Mouse (Mus musculus) midbrain, embryonic 12.5 days (tissue): ENCODE data around the gene Pole2. TPM values are rescaled to one million over a fixed set of nuclear protein-coding genes. Genes with fewer than 3 reads are reported as not detected.
"Not testable (repeated sequence)": the region's sequence is repeated elsewhere in the genome, so short reads cannot be mapped to it uniquely, and the experiment has no call there.

Source experiments
- ATAC-seq: fragments of 200-750 bp; cut with Nextera tagmentation; 2 replicates; pipeline ENCODE4 v1.8.0; 2017; ENCODE audit warnings: low read depth, moderate TSS enrichment, moderate library complexity; ENCODE audit not compliant: low FRiP score
- H3K27ac ChIP-seq: fragments of 300-500 bp; sonication (generic); replicated peaks from 2 replicates; pipeline ENCODE4 v1.5.1; 2016; ENCODE audit warnings: mild to moderate bottlenecking
- H3K27me3 ChIP-seq: fragments of 300-500 bp; sonication (generic); 2 replicates; pipeline ENCODE4 v1.6.1; 2016; ENCODE audit warnings: mild to moderate bottlenecking
- H3K36me3 ChIP-seq: fragments of 300-500 bp; sonication (generic); 2 replicates; pipeline ENCODE4 v1.6.1; 2016
- H3K4me1 ChIP-seq: fragments of 300-500 bp; sonication (generic); 2 replicates; pipeline ENCODE4 v1.6.1; 2016
- H3K4me2 ChIP-seq: fragments of 300-500 bp; sonication (generic); replicated peaks from 2 replicates; pipeline ENCODE4 v1.6.1; 2016; ENCODE audit warnings: mild to moderate bottlenecking, moderate library complexity
- H3K4me3 ChIP-seq: fragments of 300-500 bp; sonication (generic); 2 replicates; pipeline ENCODE4 v1.5.1; 2016; ENCODE audit warnings: mild to moderate bottlenecking
- H3K9ac ChIP-seq: fragments of 300-500 bp; sonication (generic); replicated peaks from 2 replicates; pipeline ENCODE4 v1.6.1; 2016; ENCODE audit warnings: mild to moderate bottlenecking, moderate library complexity
- H3K9me3 ChIP-seq: fragments of 300-500 bp; sonication (generic); 2 replicates; pipeline ENCODE4 v1.6.1; 2016; ENCODE audit warnings: mild to moderate bottlenecking
- WGBS: fragments of 180-500 bp; shearing (Covaris S2); methylation state at CpG from one replicate; pipeline ENCODE4 v1.1.7; 2016; 5-methylcytosine and 5-hydroxymethylcytosine counted together
- polyA plus RNA-seq: library from polyadenylated mRNA; unstranded; fragments of >200 nt; fragmentation: Nextera tagmentation; extraction: Ambion mirVana; gene quantifications from 2 replicates; pipeline ENCODE4 v1.2.1, GENCODE M21; 2016

The Pole2 gene
- polyA plus RNA-seq, 1 experiment from 2014 or later = 19.7 TPM

DNA sequence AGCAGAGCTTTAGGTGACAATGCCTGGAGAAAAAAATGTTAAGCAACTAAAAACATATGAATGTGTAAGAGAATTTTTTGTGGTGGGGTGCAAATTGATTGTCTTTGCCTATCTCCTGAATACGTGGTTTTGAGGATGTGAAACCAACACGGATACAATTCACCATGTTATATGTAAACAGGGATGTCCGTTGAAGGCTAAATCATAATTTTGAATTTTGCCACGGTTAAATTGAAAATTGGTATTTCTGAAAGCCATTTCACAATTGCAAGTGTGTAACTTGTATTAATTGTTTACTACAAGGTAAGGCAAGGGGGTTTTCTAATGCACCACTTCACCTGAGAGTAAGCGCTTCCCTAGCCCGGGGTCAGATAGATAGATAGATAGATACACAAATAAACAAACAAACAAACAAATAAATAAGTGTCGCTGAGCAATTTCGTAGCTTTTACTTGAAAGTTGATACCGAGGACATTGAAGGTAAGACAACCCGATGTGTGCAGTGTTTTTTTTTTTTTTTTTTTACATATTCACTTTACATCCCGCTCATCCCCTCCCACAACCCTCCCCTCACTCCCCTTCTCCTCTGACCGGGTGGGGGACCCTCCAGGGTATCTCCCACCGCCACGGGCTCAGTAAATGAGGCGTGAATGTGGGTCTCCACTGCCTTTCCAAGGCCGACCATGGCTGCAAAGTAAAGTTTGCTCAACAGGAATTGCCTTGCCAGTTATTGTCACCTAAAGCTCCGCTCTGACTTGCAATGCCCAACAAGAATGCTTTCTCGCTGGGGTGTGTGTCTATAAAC lies 60.1 kb downstream of the Pole2 start:
- Histone ChIP-seq H3K4me3 (peak overlapping the region; percentile 63), H3K4me2 (peak overlapping the region; percentile 94), H3K9me3 (no peaks in the 10 kb centered on the region), H3K4me1 (peaks cover 18% of the 10 kb centered on the region), H3K9ac (peak overlapping the region; percentile 69), H3K27ac (peak overlapping the region; percentile 39), H3K27me3 (no peaks in the 10 kb centered on the region), H3K36me3 (0 out of 2 replicates have a peak, but pooled peaks cover 5% of the 10 kb centered on the region)
- 10% methylated on average over 18 of the region's 18 CpGs for WGBS
- peak; percentile 70 for ATAC-seq

DNA sequence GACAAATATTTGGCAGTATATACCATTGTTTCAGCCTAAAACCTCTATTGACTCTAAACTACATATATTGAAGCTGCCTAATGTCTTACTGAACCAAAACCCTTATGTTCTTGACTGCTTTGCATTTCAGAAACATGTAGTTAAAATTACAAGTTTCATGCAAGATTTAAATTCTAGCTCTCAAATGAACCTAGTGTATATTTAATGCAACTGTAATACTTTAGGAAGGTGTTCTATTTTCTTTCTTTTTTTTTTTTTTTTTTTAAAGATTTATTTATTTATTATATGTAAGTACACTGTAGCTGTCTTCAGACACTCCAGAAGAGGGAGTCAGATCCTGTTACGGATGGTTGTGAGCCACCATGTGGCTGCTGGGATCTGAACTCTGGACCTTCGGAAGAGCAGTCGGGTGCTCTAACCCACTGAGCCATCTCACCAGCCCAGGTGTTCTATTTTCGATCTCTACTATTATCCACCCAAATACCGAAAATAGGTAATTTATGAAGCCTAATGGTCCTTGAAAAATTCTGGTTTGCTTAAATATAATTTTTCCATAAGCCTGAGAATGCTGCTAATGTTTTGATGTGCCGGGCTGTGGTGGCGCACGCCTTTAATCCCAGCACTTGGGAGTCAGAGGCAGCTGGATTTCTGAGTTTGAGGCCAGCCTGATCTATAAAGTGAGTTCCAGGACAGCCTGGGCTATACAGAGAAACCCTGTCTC lies 61.0 kb downstream of the Pole2 start:
- H3K27me3 ChIP-seq, H3K9ac ChIP-seq, H3K4me3 ChIP-seq, H3K9me3 ChIP-seq, ATAC-seq, H3K27ac ChIP-seq, H3K36me3 ChIP-seq, H3K4me2 ChIP-seq: not testable (repeated sequence)
- WGBS = 66% methylated on average over 8 of the region's 8 CpGs
- H3K4me1 ChIP-seq = peaks cover 18% of the 10 kb centered on the region

DNA sequence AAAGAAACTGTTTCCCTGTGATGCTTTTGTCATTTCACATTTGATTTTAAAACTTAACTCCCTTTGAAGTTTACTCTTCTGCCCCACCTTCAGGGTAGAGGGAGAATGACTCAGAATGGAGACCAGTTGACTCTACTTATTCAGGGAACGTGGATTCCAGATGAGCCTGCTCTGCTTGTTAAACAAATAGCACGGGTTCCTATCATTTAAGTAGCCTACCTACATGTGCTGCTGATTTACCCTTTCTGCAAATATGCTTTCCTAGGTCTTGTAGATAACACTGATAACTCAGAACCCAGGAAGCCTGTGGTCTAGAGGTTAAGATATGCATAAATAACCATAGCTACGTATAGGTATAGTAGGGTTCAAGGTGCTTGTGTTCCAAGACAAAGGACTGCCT lies 63.1 kb downstream of the Pole2 start:
- H3K9me3 ChIP-seq = no peaks in the 10 kb centered on the region
- 58% methylated on average over 3 of the region's 3 CpGs for WGBS
- no peak overlapping the region for H3K9ac ChIP-seq

DNA sequence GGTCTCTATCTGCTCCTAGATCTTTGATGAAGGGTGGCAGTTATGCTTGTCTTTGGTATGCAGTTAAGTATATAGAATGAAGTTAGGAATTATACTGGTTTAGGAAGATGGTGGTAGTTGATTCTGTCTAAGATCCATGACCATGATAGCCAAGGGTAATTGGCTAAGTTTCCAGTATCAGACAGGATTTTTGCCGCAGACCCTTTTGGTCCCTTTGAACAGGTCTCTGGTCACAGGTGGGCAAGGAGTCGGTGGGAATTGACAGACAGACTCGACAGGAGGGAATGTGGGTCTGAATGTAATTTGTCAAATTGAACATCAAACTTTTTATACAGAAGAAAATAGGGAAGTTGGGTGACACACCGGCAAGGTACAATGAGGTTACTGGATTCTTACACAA lies 64.4 kb downstream of the Pole2 start:
- H3K36me3 ChIP-seq, ATAC-seq, H3K9me3 ChIP-seq, H3K4me3 ChIP-seq, H3K27ac ChIP-seq, H3K27me3 ChIP-seq, H3K9ac ChIP-seq, H3K4me1 ChIP-seq, H3K4me2 ChIP-seq: not testable (repeated sequence)
- 88% methylated on average over 4 of the region's 4 CpGs for WGBS

More for the DNA sequence above, 63.1 kb downstream of the Pole2 start:
- no peak overlapping the region for H3K27ac ChIP-seq
- no peak for ATAC-seq
- peaks cover 14% of the 10 kb centered on the region for H3K4me1 ChIP-seq
- H3K27me3 ChIP-seq = no peaks in the 10 kb centered on the region
- H3K4me3 ChIP-seq = no peak overlapping the region
- no peak overlapping the region for H3K4me2 ChIP-seq
- H3K36me3 ChIP-seq = no peaks in the 10 kb centered on the region

DNA sequence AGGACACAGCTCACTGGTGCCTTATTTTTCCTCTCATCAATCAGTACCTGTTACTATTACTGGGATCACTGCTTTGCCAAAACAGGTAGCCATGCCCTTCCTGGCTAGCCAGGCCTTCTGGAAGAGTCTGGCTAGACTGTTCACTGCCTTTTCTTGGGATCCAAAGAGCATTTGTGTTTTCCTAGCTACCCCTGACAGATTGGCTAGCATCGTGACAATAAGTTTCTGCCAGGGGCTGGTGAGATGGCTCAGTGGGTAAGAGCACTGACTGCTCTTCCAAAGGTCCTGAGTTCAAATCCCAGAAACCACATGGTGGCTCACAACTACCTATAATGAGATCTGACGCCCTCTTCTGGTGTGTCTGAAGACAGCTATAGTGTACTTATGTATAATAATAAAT lies 67.3 kb downstream of the Pole2 start:
- not testable (repeated sequence) for H3K9me3 ChIP-seq, H3K4me2 ChIP-seq, H3K27ac ChIP-seq, H3K4me3 ChIP-seq, ATAC-seq, H3K4me1 ChIP-seq, H3K27me3 ChIP-seq, H3K9ac ChIP-seq
- 84% methylated on average over 2 of the region's 2 CpGs for WGBS
- peaks cover 20% of the 10 kb centered on the region for H3K36me3 ChIP-seq

DNA sequence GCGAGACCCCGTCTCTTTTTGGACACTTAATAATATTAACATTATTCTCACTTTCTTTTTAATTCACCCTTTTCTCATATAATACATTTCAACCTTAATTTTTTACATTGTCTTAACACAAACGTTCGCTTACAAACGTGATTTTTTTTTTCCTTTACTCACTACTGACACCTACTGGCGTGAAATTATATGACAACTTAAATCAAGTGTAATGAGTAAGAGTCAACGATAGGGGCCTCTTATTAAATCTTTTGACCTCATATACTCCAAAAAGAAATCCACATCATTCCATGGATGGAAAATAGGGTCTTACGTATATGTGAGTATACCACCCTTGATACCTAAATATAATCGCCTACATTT lies 68.4 kb downstream of the Pole2 start:
- H3K27ac ChIP-seq = no peak overlapping the region
- no peaks in the 10 kb centered on the region for H3K27me3 ChIP-seq
- 0 out of 2 replicates have a peak overlapping the region, but pooled peaks have one; percentile 3 for H3K4me3 ChIP-seq
- WGBS = 6% methylated on average over 9 of the region's 9 CpGs
- H3K4me2 ChIP-seq = 0 out of 2 replicates have a peak overlapping the region, but pooled peaks have one; percentile 9
- no peak for ATAC-seq
- H3K4me1 ChIP-seq = peaks cover 8% of the 10 kb centered on the region
- no peaks in the 10 kb centered on the region for H3K9me3 ChIP-seq
- no peak overlapping the region for H3K9ac ChIP-seq
- peaks cover 21% of the 10 kb centered on the region for H3K36me3 ChIP-seq

DNA sequence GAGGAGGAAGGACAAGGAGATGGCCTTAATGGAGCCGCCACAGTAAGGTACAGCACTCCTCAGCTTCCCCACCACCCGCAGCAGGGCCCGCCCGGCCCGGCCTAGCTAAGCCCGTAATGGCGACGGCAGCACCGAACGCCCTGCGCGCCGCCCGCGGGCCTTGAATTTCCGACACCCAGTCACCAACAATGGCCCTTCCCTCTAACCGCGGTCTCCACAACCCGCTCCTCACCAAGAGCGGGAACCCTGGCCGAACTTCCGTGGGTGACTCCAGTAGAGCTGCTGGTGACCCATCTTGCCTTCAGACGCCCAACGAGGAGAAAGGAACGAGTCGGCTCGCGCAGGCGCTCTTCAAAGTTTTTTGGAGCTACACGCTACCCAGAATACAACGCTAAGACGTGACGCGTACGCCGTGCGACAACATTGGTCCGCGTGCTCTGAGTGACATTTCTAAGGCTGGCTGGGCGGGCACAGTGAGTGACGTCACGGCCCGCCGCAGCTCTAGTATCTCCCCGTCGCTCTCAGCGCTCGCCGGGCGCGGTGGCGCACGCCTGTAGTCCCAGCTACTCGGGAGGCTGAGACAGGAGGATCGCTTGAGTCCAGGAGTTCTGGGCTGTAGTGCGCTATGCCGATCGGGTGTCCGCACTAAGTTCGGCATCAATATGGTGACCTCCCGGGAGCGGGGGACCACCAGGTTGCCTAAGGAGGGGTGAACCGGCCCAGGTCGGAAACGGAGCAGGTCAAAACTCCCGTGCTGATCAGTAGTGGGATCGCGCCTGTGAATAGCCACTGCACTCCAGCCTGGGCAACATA lies 69.0 kb downstream of the Pole2 start, which contains the start of gene Rps29:
Gene Rps29, minus strand, starts transcription at position 422 of the 813 bp plus-strand sequence.
- not testable (repeated sequence) for H3K9me3 ChIP-seq, H3K4me1 ChIP-seq, H3K27me3 ChIP-seq
- 0% methylated on average over 57 of the region's 68 CpGs for WGBS
- H3K4me3 ChIP-seq = peak within 1 kb of the TSS; percentile 79
- peak within 1 kb of the TSS; percentile 95 for H3K27ac ChIP-seq
- peak within 1 kb of the TSS; percentile 88 for H3K9ac ChIP-seq
- H3K36me3 ChIP-seq = peaks cover 21% of the 10 kb centered on the region
- H3K4me2 ChIP-seq = peak within 1 kb of the TSS; percentile 72
- ATAC-seq = peak; percentile 99

DNA sequence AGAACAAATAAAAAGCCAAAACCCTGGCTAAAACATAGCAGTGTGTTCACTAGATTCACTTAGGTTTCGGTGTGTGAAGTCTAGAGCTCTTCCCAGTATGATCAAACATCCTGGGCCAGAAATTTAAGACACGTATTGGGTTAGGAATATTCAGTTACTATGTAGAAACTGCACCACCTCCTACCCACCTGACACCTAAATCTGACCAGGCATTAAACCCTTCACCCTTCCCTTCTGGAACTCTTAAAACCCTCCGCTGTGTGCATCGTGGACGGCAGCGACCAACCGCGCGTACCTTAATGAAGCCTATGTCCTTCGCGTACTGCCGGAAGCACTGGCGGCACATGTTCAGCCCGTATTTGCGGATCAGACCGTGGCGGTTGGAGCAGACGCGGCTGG lies 69.6 kb downstream of the Pole2 start:
- peaks cover 21% of the 10 kb centered on the region for H3K36me3 ChIP-seq
- H3K4me2 ChIP-seq = peak overlapping the region; percentile 72
- H3K4me1 ChIP-seq = peaks cover 8% of the 10 kb centered on the region
- peak overlapping the region; percentile 79 for H3K4me3 ChIP-seq
- no peaks in the 10 kb centered on the region for H3K27me3 ChIP-seq
- no peaks in the 10 kb centered on the region for H3K9me3 ChIP-seq
- peak overlapping the region; percentile 88 for H3K9ac ChIP-seq
- ATAC-seq = no peak
- 1% methylated on average over 19 of the region's 19 CpGs for WGBS
- H3K27ac ChIP-seq = peak overlapping the region; percentile 95

DNA sequence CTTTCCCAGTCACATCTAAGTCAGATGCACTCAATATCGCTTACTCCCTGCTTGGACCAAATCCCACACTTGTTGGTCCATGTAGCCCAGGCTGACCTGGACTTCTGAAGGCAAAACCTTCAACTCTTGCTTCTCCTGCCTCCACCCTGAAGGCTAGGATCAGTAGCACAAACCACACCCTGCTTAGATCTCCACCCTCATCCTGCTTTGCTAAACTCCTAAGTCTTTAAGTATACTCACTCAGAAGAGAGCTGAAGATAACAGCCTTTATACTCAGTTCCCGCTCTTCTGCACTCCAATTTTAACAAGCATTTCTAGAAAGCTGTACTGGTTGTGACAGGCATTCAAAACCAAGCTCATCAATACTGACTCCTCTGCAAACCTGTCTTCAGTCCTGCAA lies 70.9 kb downstream of the Pole2 start:
- H3K27me3 ChIP-seq = no peaks in the 10 kb centered on the region
- H3K9ac ChIP-seq = no peak overlapping the region
- H3K36me3 ChIP-seq = peaks cover 21% of the 10 kb centered on the region
- H3K4me1 ChIP-seq = peaks cover 8% of the 10 kb centered on the region
- 93% methylated on average over 2 of the region's 2 CpGs for WGBS
- no peak for ATAC-seq
- no peak overlapping the region for H3K27ac ChIP-seq
- no peak overlapping the region for H3K4me2 ChIP-seq
- H3K9me3 ChIP-seq = no peaks in the 10 kb centered on the region
- no peak overlapping the region for H3K4me3 ChIP-seq

DNA sequence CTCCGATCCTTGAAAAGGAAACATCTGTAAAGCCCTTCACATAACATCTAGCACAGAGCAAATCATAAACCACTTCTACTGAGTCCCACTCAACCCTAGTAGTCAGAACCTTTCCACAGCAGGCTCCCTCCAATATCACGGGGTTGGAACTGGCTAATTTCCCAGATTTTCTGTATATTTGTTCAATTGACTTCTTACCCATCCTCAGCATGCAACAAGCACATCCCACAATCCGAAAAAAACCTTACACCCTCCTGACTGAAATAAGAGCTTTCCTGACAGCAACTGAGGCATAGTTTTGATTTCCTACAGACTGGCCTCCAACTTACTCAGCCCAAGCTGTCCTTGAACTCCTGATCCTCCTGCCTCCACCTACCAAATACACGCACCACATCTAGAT lies 71.6 kb downstream of the Pole2 start:
- no peak overlapping the region for H3K9ac ChIP-seq
- no peaks in the 10 kb centered on the region for H3K27me3 ChIP-seq
- H3K27ac ChIP-seq = no peak overlapping the region
- no peak overlapping the region for H3K4me3 ChIP-seq
- no peaks in the 10 kb centered on the region for H3K9me3 ChIP-seq
- H3K4me2 ChIP-seq = no peak overlapping the region
- peaks cover 8% of the 10 kb centered on the region for H3K4me1 ChIP-seq
- H3K36me3 ChIP-seq = peaks cover 21% of the 10 kb centered on the region
- no peak for ATAC-seq
- whole genome bisulfite sequencing = 84% methylated on average over 4 of the region's 4 CpGs

DNA sequence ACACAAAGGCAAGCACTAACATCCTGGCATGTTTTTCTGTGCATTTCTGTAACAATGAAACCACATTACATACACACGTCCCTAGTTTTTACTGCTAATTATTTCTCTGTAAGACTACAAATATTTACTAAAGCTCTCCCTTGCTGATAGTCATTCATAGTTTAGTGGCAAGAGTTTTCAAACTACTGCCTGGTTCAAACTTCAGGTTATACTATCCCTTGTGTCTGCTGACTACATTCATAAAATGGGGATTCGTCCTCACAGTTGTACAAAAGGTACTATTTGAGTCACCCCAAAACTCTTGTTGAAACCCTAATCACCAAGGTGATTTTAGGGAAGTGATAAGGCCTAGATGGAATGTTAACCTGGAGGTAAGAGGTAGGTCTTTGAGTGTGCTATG lies 72.1 kb downstream of the Pole2 start:
- H3K27ac ChIP-seq = no peak overlapping the region
- WGBS = 90% methylated on average over 2 of the region's 2 CpGs

More for the DNA sequence above, 72.1 kb downstream of the Pole2 start:
- H3K4me1 ChIP-seq = peaks cover 8% of the 10 kb centered on the region
- H3K4me3 ChIP-seq = no peak overlapping the region
- no peak overlapping the region for H3K9ac ChIP-seq
- peaks cover 21% of the 10 kb centered on the region for H3K36me3 ChIP-seq
- H3K9me3 ChIP-seq = no peaks in the 10 kb centered on the region
- ATAC-seq = no peak
- no peak overlapping the region for H3K4me2 ChIP-seq
- H3K27me3 ChIP-seq = no peaks in the 10 kb centered on the region
